In genomic region chr5:44854189-44854588, GRCm38 (mm10) we compare ENCODE assay signal across 21 mouse cellular contexts. TPM values are rescaled to one million over a fixed set of nuclear protein-coding genes. Genes with fewer than 3 reads are reported as not detected.
"Had no signal": no experiment of that assay in that cellular context is flagged by ENCODE, and none has a peak within 500 bp of the region (broad histone marks: within the 10 kb centered on the region; RNA-seq: fewer than 3 reads in every experiment).

No protein-coding gene starts in this region.

- H3K27me3 ChIP-seq: liver, embryonic 13.5 days; liver, embryonic 15.5 days; lung, embryonic 15.5 days; megakaryocyte, embryonic 14.5 days; midbrain, embryonic 12.5 days; stomach, embryonic 15.5 days had no signal

- ATAC-seq: liver, postnatal 0 days; lung, postnatal 0 days; midbrain, embryonic 16.5 days had no signal

- H3K27ac ChIP-seq: liver, embryonic 13.5 days; liver, embryonic 15.5 days; lung, embryonic 15.5 days; macrophage; midbrain, embryonic 10.5 days; midbrain, embryonic 12.5 days; stomach, embryonic 15.5 days; stomach, postnatal 0 days had no signal

- H3K4me3 ChIP-seq: liver, embryonic 13.5 days; liver, embryonic 15.5 days; lung, embryonic 15.5 days; megakaryocyte, embryonic 14.5 days; midbrain, embryonic 10.5 days; midbrain, embryonic 12.5 days; myocyte; stomach, embryonic 15.5 days had no signal

- H3K36me3 ChIP-seq: liver, embryonic 13.5 days; liver, embryonic 15.5 days; lung, embryonic 15.5 days; midbrain, embryonic 10.5 days; midbrain, embryonic 12.5 days; stomach, embryonic 15.5 days had no signal

- H3K4me2 ChIP-seq: liver, embryonic 13.5 days; liver, embryonic 15.5 days; lung, embryonic 15.5 days; midbrain, embryonic 12.5 days; stomach, embryonic 15.5 days had no signal

- DNase-seq: liver, embryonic 13.5 days; liver, postnatal 0 days; lung, adult 2 months; lung, postnatal 14 days; lung, postnatal 36 days; midbrain, embryonic 14.5 days; right cerebral cortex, postnatal 14 days; thymus, adult 2 months; thymus, postnatal 25 days; thymus, postnatal 4 days had no signal

- H3K4me1 ChIP-seq: liver, embryonic 13.5 days; liver, embryonic 15.5 days; lung, embryonic 15.5 days; megakaryocyte, embryonic 14.5 days; midbrain, embryonic 10.5 days; midbrain, embryonic 12.5 days; stomach, embryonic 15.5 days had no signal

- H3K9ac ChIP-seq: liver, embryonic 13.5 days; liver, embryonic 15.5 days; liver, postnatal 0 days; lung, embryonic 15.5 days; midbrain, embryonic 12.5 days; stomach, embryonic 15.5 days had no signal

- H3K9me3 ChIP-seq: liver, embryonic 13.5 days; liver, embryonic 15.5 days; lung, embryonic 15.5 days; midbrain, embryonic 10.5 days; midbrain, embryonic 12.5 days; stomach, embryonic 15.5 days had no signal

RNA-seq across cellular contexts. Expression of gene Ldb2, which starts 54.7 kb away (rescaled TPM):
- polyA plus RNA-seq: macrophage, myocyte had no signal
